Mouse (Mus musculus) embryonic fibroblast, embryonic 13.5 days (primary cell): ENCODE results near the gene Glis1.

Experiments used
- CTCF ChIP-seq: IDR thresholded peaks from 2 replicates; pipeline ENCODE4 v1.5.1; 2011; ENCODE audit warnings: mild to moderate bottlenecking, control low read depth, low read length, moderate library complexity, borderline replicate concordance; ENCODE audit not compliant: insufficient read depth
- POLR2A ChIP-seq: IDR thresholded peaks from 2 replicates; pipeline ENCODE4 v1.6.1; 2011; ENCODE audit warnings: low read depth, mild to moderate bottlenecking, control low read depth, low read length, moderate library complexity

DNA sequence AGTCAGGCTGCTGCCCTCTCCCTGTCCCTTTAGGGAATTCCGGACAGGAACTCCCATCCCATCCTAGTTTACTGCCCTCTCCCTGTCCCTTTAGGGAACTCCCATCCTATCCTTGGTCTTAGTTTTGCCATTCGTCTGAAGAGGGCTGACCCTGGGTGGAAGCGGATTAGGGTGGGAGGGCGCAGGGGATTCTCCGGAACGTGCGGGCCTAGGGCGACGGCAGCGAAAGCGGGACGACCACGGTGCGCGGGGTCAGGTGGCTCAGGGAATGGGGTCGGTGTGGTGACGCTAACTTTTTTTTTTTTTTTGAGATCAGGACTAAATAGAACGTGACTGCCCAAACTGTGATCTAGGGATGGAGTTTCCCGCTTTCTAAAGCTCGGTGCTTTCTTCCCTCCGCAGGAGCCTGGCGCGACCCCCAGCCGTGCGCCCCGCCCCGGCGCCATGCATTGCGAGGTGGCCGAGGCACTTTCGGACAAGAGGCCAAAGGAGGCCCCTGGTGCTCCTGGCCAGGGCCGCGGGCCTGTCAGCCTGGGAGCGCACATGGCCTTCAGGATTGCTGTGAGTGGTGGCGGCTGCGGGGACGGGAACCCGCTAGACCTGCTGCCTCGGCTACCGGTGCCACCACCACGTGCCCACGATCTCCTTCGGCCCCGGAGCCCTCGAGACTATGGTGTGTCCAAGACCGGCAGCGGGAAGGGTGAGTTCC lies 1.0 kb downstream of the Glis1 start:
- no peak for TF ChIP-seq CTCF
- no peak for TF ChIP-seq POLR2A
